Mouse (Mus musculus): Measurements from ENCODE around the gene Ipcef1.
"Not testable (repeated sequence)": the region's sequence is repeated elsewhere in the genome, so short reads cannot be mapped to it uniquely, and the experiment has no call there.

The Ipcef1 gene

DNA sequence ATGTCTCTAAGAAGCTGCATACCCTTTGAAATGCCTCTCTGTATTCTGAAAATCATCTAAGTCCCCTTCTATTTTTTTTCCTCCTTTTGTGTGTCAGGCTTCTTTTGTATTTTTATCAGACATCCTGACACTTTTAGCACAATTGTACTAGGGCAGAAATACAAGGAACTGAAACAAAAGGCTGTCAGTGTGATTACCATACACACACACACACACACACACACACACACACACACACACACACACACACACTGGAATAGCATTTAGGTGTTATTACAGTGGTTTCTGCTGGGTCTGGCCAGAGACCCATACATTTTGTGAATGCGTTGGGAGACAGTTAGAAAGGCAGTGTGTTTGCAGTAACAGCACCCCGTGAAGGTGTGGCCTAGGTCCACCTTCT lies 18.8 kb downstream of the Ipcef1 start:
- no peak for DNase-seq

DNA sequence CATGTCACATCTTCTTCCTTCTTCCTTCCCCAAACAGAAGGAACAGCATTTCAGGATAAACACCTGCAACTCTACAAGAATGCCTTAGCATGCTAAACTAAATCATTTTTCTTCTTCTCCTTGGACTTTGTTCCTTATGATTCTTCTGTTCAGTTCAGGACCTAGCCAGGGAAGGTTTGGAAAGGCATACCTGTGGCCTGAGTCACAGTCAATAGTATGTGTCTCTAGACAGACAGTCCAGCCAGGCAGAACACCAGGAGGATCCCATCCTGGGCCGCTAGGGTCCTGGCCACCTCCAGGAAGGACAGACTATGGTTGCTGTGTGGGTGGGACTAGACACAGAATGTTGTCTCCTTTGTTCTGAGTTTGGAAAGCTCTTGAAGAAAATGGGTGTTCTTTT lies 27.2 kb downstream of the Ipcef1 start:
- DNase-seq: no peak

DNA sequence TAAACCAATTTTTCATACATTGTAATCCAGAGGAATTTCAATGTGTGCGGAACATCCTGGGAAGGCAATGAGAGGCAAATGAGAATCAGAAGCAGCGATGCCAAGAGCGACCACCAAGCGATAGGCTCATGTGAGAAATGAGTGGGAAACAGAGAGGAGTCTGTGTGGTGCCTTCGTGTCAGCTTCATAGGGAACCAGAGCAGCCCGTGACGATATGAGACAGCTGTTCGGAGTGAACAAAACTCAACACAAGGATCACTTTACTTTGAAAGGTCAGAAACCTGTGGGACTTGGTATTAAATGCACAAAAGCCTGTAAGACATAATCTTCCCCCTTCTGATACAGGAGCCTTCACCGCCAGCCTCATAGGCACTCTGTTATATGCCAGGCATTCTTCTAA lies 31.7 kb downstream of the Ipcef1 start:
- DNase-seq: no peak

DNA sequence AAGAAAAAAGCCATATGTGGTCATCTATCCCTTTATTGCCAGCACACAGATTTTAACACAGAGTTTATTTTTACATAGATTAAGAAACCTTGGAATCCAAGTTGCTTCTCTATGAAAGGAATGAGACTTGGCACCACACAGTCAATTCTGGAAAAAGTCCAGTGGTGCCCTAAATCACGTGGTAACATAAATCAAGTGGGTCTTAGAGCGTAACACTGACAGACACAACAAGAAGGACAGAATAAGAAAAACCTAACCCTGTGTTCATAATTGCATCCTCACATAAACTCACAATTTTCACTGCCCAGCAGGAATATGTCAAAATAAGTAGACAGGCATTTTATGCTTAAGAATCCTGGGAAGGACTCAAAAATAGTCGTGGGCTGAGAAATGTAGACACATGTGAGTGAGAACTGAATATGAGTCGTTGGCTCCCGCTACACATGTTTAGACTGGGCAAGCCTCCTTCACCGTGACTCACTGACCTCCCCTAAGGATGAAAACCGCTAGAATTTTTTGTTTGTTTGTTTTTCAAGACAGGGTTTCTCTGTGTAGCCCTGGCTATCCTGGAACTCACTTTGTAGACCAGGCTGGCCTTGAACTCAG lies 32.4 kb downstream of the Ipcef1 start:
- peak; percentile 51 to 65 for DNase-seq

- peak; percentile 28 to 37 for DNase-seq
These were observed 37.1 kb downstream of the Ipcef1 start for GRCm38 (mm10) chr10:7015199-7015598.

DNA sequence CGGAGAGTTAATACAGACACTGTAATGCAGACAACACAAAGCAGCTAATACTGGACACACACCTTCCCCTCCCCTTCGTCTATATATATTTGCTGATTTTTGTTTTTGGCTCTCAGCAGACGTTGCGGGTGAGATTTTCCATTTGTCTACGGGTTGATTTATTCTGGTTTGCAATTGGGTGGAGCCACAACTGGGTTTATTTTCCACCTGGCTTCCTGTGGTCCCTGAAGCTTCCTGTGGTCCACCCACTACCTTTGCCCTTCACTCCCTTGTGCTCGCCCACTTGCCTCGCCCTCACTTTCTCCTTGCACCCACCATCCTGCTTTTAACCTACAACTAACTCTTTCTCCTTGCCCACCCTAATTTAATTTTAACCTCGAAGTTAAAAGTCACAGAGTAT lies 41.7 kb downstream of the Ipcef1 start:
- DNase-seq: no peak

DNA sequence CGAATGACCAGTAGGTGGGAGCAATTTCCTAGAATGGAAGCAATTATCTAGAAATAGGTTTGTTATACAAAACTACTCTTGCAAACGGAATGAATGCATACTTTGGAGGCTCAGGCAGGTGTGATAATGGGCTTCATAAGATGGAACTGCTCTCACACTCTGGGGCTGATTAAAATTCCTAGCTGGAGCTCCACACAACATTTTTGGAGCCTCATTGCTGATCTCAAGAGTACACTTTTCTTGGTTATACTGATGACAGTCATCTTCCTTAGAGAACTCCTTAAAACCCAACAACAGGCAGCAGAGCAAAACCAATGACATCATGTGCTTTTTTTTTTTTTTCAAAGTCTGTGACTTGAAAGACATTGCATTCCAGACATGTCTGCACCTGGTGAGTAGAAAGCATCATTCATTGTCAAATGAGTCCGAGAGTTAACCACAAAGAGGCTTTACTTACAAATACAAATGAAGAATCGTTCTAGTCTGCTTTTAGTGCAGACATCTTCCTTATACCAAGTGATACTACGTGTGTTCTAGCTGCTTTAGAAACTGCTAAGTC lies 47.2 kb downstream of the Ipcef1 start:
- DNase-seq: no peak

DNA sequence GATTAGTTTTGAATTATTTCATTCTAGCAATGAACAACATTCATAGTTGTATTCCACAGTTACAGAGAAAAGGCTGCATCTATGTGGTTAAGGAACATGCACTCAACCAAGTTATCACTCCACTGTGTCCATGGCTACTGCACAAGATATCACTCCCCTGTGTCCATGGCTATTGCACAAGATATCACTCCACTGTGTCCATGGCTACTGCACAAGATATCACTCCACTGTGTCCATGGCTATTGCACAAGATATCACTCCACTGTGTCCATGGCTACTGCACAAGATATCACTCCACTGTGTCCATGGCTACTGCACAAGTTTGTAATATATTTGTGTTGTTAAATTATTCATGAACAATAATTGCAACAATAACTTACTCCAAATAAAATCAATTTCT lies 48.4 kb downstream of the Ipcef1 start:
- not testable (repeated sequence) for DNase-seq

DNA sequence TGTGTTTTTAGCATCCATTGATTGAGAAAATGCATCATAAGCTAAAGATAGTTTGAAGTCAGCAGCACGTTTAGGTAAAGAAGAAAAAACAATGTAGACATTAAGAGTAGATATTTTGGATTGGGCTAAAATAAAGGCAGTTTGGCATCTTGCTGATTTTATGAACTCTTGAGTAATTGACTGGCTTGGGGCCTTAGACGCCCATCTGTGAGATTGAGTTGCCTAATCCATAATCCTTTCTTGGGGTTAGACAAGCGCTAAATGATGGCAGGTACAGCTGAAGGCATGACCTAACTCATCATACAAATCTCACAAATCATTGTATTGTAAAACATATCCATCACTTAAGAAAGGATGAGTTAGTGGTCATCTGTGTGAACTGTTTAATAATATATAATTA lies 52.9 kb downstream of the Ipcef1 start:
- no peak for DNase-seq

- DNase-seq: no peak
These were observed 53.6 kb downstream of the Ipcef1 start for GRCm38 (mm10) chr10:6998576-6999250.

DNA sequence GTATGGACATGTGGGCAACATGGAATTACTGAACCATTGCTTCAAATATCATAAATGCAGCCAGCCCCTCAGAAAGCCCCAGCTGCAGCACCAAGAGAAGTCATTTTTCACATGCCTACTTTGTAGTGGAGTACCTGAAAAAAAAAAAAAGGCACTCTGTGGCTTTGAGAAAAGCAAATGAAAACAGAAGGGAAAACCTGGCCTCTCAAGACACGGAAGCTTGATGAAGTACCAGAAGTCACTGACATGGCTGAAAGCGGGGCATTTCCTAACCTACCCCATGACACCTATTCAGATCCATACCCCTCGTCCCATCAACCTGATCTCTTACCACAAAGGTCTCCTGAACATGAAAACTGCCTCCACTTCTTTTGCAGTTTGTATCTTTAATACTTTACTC lies 55.4 kb downstream of the Ipcef1 start:
- no peak for DNase-seq

DNA sequence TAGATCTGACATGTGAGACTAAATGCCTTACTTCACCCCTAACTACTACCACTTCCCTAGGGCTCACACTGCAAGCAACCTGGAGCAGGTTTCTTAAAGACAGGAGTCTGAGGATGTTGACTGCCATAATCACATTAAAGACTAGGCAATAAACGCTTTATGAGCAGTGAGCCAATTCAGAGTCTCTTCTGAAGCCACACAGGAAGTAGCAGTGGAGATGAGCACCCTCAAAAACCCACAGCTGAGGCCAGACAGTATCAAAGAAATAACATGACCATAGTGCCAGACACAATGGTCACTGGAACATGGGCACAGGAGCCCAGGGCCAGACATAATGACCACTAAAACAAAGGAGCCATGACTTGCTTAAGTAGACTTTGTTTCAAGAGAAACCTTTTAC lies 63.7 kb downstream of the Ipcef1 start:
- DNase-seq: no peak

GRCm38 (mm10) chr10:6987399-6988098 lies 64.7 kb downstream of the Ipcef1 start:
- no peak for DNase-seq

- DNase-seq: no peak
These were observed 66.0 kb downstream of the Ipcef1 start for GRCm38 (mm10) chr10:6986246-6986645.

GRCm38 (mm10) chr10:6983431-6983830 lies 68.8 kb downstream of the Ipcef1 start:
- DNase-seq: no peak

- DNase-seq: no peak
These were observed 69.5 kb downstream of the Ipcef1 start for GRCm38 (mm10) chr10:6982751-6983151.

DNA sequence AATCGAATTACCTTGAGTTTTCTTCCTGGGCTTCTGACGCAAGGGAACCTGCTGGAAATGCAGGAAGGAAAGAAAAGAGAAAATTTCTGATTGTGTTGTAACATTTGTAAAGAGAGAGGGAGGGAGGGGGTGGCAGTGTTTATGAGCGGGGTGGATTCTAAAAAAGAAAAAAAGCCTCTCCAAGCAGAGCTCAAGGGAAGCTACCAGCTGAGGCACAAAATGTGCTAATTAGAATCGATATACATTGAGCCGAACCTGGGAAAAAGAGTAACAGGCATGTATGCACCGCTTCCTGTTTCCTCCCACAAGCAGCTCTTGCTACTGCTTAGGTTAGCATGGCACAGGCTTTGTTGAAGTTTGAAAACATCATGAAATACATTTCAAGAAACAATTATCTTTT lies 72.0 kb downstream of the Ipcef1 start:
- DNase-seq: no peak

DNA sequence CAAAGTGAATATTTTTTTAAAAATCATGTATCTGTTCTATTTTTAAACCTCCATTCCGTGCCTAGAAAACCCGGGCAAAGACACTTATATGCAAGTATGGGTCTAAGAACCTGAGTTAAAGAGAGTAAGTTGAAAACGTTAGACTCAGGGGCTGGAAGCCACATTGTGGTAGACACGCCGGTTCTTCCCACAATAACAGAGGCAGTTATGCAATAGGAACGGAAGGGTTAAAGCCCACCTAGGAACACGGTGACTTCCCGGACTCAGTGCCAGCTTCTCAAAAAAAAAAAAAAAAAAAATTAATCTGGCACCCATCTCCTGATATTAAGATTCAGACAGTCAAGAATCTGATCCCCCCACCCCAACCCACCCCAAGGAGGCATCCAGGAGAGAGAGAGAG lies 72.5 kb downstream of the Ipcef1 start:
- DNase-seq: no peak

DNA sequence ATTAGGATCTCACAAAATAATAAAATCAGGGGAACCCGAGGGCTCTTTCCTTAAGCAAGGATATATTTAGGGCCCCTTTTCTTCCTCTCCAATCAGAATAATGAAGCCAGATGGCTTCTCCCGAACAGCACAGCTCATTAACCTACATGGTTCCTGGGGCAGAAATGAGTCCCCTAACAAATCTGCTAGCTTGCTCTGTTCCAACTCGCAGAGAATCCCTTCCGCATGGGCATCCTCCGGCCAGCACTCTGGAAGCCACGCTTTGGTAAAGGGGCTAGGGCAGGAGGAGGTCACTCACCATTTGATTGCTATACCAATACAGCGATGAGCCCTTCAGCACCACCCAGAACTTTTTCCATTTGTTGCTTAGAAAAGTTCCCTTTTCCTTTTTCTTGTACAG lies 73.1 kb downstream of the Ipcef1 start:
- DNase-seq: no peak

DNA sequence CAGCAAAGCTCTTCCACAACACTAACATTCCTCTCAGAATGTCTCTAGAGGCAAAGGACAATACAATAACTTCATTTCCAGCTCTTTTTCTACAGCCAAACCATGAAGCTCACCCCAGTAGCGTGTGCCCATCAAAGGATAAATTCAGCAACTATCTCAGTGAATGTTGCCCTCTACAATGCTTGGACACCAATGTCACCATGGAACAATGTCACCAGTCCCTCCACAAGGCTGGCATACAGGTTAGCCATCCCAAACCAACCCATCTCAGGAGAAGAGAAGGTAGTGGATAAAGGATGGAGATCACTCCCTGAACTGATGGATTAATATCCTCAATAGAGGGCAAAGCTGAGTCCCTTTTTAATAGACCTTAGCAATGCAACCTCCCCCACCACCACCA lies 73.5 kb downstream of the Ipcef1 start:
- no peak for DNase-seq

- no peak for DNase-seq
These were observed 74.4 kb downstream of the Ipcef1 start for GRCm38 (mm10) chr10:6977843-6978242.

DNA sequence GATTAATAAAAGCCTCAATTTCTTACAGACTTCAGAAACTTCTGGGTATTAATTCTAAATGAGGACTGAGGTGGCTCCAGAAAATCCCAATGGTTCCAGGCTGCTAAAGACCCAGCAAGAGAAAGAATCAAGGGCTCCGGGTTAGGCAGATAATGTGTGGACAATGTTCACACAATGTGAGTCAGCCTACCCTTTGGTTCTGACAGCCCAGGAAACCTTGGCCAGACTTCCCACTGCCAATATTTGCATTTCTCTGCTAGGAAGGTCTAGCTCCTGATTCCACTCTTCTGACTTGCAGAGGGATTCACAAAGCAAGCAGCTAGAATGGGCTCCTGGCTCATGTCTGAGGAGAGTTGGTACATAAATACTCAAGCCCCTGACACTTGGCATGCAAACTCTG lies 83.9 kb downstream of the Ipcef1 start:
- DNase-seq: no peak

DNA sequence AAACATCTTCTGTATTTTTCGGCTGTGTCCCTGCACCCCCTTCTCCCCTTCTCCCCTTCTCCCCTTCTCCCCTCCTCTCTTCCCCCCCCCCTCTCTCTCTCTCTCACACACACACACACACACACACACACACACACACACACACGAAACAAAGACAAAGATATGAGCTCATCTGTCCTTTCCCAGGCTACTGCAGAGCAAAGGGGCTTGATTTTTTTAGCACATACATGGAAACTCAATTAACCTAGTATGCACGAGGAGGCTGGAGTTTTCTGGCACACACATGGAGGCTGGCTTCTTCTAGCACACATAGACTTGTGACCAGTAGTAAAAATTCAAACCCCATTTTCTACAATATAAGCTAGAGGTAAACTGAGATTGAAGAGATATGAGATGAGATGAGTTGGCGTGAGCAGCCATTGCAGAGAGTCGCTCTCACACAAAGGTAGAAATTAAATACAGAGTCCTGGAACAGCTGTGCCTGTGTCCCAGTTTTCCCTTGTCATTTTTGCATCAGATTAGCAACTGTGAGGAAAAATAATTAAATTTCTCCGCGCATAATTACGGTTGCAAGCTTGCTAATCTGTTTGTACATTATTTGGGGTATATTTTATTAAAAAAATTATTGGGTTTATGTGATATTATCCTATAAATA lies 84.6 kb downstream of the Ipcef1 start:
- no peak for DNase-seq

- DNase-seq: no peak
These were observed 93.5 kb downstream of the Ipcef1 start for GRCm38 (mm10) chr10:6958791-6959190.

All from kidney, postnatal 36 days (tissue).